ENCODE assay signal across 8 mouse cellular contexts in genomic region chr2:116893988-116894363, GRCm38 (mm10). TPM values are rescaled to one million over a fixed set of nuclear protein-coding genes. Genes with fewer than 3 reads are reported as not detected.
DNase-seq lines count a peak whose midpoint lies in the region; ATAC-seq and TF ChIP-seq lines count a peak whose summit lies in the region.

No protein-coding gene starts in this region.

- DNase-seq in heart, adult 18-20 months = peak; percentile 25 to 46
- no peak for DNase-seq in heart, adult 11 months
- peak; percentile 73 for DNase-seq in NIH3T3 (ENCODE audit: low read depth)
- no peak for DNase-seq in liver, embryonic 11.5 days (ENCODE audit: low spot score)
- no peak for DNase-seq in urinary bladder, postnatal 4 days (ENCODE audit: low spot score in 2 of 2)

- no peak overlapping the region for H3ac ChIP-seq in myocyte (ENCODE audit: control insufficient read depth, insufficient read length)

- peak overlapping the region; percentile 66 for H3K4me2 ChIP-seq in embryonic facial prominence, embryonic 15.5 days (replicated peaks)
- H3K4me2 ChIP-seq in hindbrain, embryonic 16.5 days (ENCODE audit: low read length) = peak overlapping the region; percentile 85
- peak overlapping the region; percentile 51 for H3K4me2 ChIP-seq in liver, embryonic 11.5 days
- H3K4me2 ChIP-seq in myocyte (ENCODE audit: low read depth) = peak overlapping the region; percentile 66

- H3K9me3 ChIP-seq in embryonic facial prominence, embryonic 15.5 days (replicated peaks) = no peaks in the 10 kb centered on the region
- H3K9me3 ChIP-seq in hindbrain, embryonic 16.5 days (ENCODE audit: control insufficient read depth, low read length) = no peaks in the 10 kb centered on the region
- H3K9me3 ChIP-seq in liver, embryonic 11.5 days (ENCODE audit: control insufficient read depth, low read length) = no peaks in the 10 kb centered on the region

- H3K79me2 ChIP-seq in myocyte (ENCODE audit: control insufficient read depth, insufficient read depth) = no peaks in the 10 kb centered on the region

- no peaks in the 10 kb centered on the region for H3K36me3 ChIP-seq in embryonic facial prominence, embryonic 15.5 days
- H3K36me3 ChIP-seq in hindbrain, embryonic 16.5 days (ENCODE audit: control insufficient read depth, insufficient read depth, low read length) = no peaks in the 10 kb centered on the region
- no peaks in the 10 kb centered on the region for H3K36me3 ChIP-seq in liver, embryonic 11.5 days (ENCODE audit: control insufficient read depth, insufficient read depth, low read length)
- H3K36me3 ChIP-seq in myocyte (ENCODE audit: control insufficient read depth, insufficient read depth) = no peaks in the 10 kb centered on the region

- H3K27me3 ChIP-seq in embryonic facial prominence, embryonic 15.5 days = no peaks in the 10 kb centered on the region
- no peaks in the 10 kb centered on the region; the same call in 1 of the 2 replicates for H3K27me3 ChIP-seq in hindbrain, embryonic 16.5 days (replicated peaks; ENCODE audit: control insufficient read depth, insufficient read depth, low read length)
- no peaks in the 10 kb centered on the region for H3K27me3 ChIP-seq in liver, embryonic 11.5 days (replicated peaks; ENCODE audit: control insufficient read depth, insufficient read depth, low read length)
- H3K27me3 ChIP-seq in myocyte (ENCODE audit: control insufficient read depth, insufficient read depth, insufficient read length) = no peaks in the 10 kb centered on the region

- no peak overlapping the region for H3K27ac ChIP-seq in embryonic facial prominence, embryonic 15.5 days (replicated peaks)
- H3K27ac ChIP-seq in hindbrain, embryonic 16.5 days (ENCODE audit: low read depth, low read length) = no peak overlapping the region
- no peak overlapping the region for H3K27ac ChIP-seq in liver, embryonic 11.5 days (ENCODE audit: low read depth, low read length)

- no peak for TF ChIP-seq POLR2A in myocyte (IDR thresholded peaks at IDR 0.05; ENCODE audit: insufficient read length, low read depth)

- no peak overlapping the region for H3K9ac ChIP-seq in embryonic facial prominence, embryonic 15.5 days
- H3K9ac ChIP-seq in hindbrain, embryonic 16.5 days (ENCODE audit: low read depth, low read length) = peak overlapping the region; percentile 63
- H3K9ac ChIP-seq in liver, embryonic 11.5 days (ENCODE audit: low read depth, low read length) = no peak overlapping the region

- under 1% methylated on average over 9 of the region's 9 CpGs for WGBS in embryonic facial prominence, embryonic 15.5 days
- 0% methylated on average over 6 of the region's 9 CpGs for WGBS in hindbrain, embryonic 16.5 days
- WGBS in liver, embryonic 11.5 days = 6% methylated on average over 9 of the region's 9 CpGs

- H3K4me3 ChIP-seq in embryonic facial prominence, embryonic 15.5 days (replicated peaks) = peak overlapping the region; percentile 35
- peak overlapping the region; percentile 41 for H3K4me3 ChIP-seq in hindbrain, embryonic 16.5 days (ENCODE audit: low read length)
- H3K4me3 ChIP-seq in liver, embryonic 11.5 days (ENCODE audit: low read depth, low read length) = no peak overlapping the region
- no peak overlapping the region for H3K4me3 ChIP-seq in myocyte

- peak; percentile 68; the same call in 1 of the 2 replicates for ATAC-seq in embryonic facial prominence, embryonic 15.5 days (ENCODE audit: insufficient number of reproducible peaks, low FRiP score, low TSS enrichment, low read depth)
- ATAC-seq in hindbrain, embryonic 16.5 days = peak; percentile 91
- ATAC-seq in liver, embryonic 11.5 days (replicated peaks; ENCODE audit: low FRiP score) = peak; percentile 63

- H3K4me1 ChIP-seq in embryonic facial prominence, embryonic 15.5 days = peaks cover 10% of the 10 kb centered on the region; the same call in 1 of the 2 replicates
- peaks cover 3% of the 10 kb centered on the region; the same call in 1 of the 2 replicates for H3K4me1 ChIP-seq in hindbrain, embryonic 16.5 days (ENCODE audit: control insufficient read depth, insufficient read depth, low read depth, low read length)
- H3K4me1 ChIP-seq in liver, embryonic 11.5 days (replicated peaks; ENCODE audit: control insufficient read depth, insufficient read depth, low read length) = no peaks in the 10 kb centered on the region

TF ChIP-seq in myocyte, 11 proteins besides CTCF, POLR2A, EP300 and RAD21:
- TF ChIP-seq MYOD1 (IDR thresholded peaks at IDR 0.05; ENCODE audit: control insufficient read depth in 1 of 3, insufficient read length in 2 of 3, low read depth in 2 of 3) = no peak
- TF ChIP-seq TCF3 (IDR thresholded peaks at IDR 0.05; ENCODE audit: insufficient read length, low read depth) = no peak
- no peak for TF ChIP-seq MYOG (IDR thresholded peaks at IDR 0.05; ENCODE audit: control insufficient read depth in 1 of 3, insufficient read depth in 1 of 3, insufficient read length in 2 of 3, low read depth in 2 of 3)
- no peak for TF ChIP-seq CEBPB (IDR thresholded peaks at IDR 0.05; ENCODE audit: insufficient read depth, poor library complexity, severe bottlenecking)
- TF ChIP-seq MAX (IDR thresholded peaks at IDR 0.05; ENCODE audit: low read depth) = no peak
- TF ChIP-seq POLR2AphosphoS2 (IDR thresholded peaks at IDR 0.05; ENCODE audit: insufficient read length, low read depth) = no peak
- TF ChIP-seq REST (IDR thresholded peaks at IDR 0.05; ENCODE audit: insufficient read depth, insufficient read length) = no peak
- no peak for TF ChIP-seq TCF12 (IDR thresholded peaks at IDR 0.05; ENCODE audit: insufficient read depth, poor library complexity, severe bottlenecking)
- no peak for TF ChIP-seq USF1 (IDR thresholded peaks at IDR 0.05; ENCODE audit: low read depth)
- TF ChIP-seq SRF (IDR thresholded peaks at IDR 0.05; ENCODE audit: control insufficient read depth, insufficient read length, low read depth) = no peak
- no peak for TF ChIP-seq E2F4 (IDR thresholded peaks at IDR 0.05; ENCODE audit: insufficient read depth)
TF ChIP-seq in myocyte: peak in this region for 0.

RNA-seq across cellular contexts. Expression of gene Tmco5, which starts 15.5 kb away (rescaled TPM):
- not detected for total RNA-seq in heart, adult 18-20 months (2021)
- polyA plus RNA-seq in embryonic facial prominence, embryonic 15.5 days (2015; fragmentation: Nextera tagmentation; extraction: Ambion mirVana) = not detected in 2 replicates
- polyA plus RNA-seq in hindbrain, embryonic 16.5 days (2015; fragmentation: Nextera tagmentation; extraction: Ambion mirVana) = not detected in 2 replicates
- polyA plus RNA-seq in liver, embryonic 11.5 days (2014; fragmentation: Nextera tagmentation; extraction: Ambion mirVana) = not detected in 2 replicates
- not detected for polyA plus RNA-seq in myocyte (2012; fragmentation: generic; extraction: Trizol)

Comparison
In these comparisons a context has a peak if more than half of its experiments do, and no peak if none do; other contexts are left out.
1. DNase-seq: peak in heart, adult 18-20 months (2 of 2) and NIH3T3 (single experiment); none in heart, adult 11 months (single experiment), liver, embryonic 11.5 days (single experiment) and urinary bladder, postnatal 4 days (0 of 2).
2. H3K4me3 ChIP-seq: peak in embryonic facial prominence, embryonic 15.5 days (single experiment) and hindbrain, embryonic 16.5 days (single experiment); none in liver, embryonic 11.5 days (single experiment) and myocyte (single experiment).
3. Peak in every context shown above with its lines, with median percentiles within 50 percentile points of each other: ATAC-seq and H3K4me2 ChIP-seq.